Mouse (Mus musculus) heart, embryonic 14.5 days (tissue): ENCODE measurements around the gene Klf2. TPM values are rescaled to one million over a fixed set of nuclear protein-coding genes. Genes with fewer than 3 reads are reported as not detected.
A peak's percentile ranks its signal among the peaks of the same experiment; 100 is the strongest.

ENCODE experiments used
- ATAC-seq: fragments of 200-750 bp; cut with Nextera tagmentation; 2 replicates; pipeline ENCODE4 v1.8.0; 2017; ENCODE audit warnings: low read depth, moderate TSS enrichment; ENCODE audit not compliant: insufficient number of reproducible peaks, insufficient read depth, low FRiP score
- H3K27ac ChIP-seq, 2 experiments: fragments of 200-500 bp in 1 of 2; fragments of 300-500 bp in 1 of 2; sonication (generic) in 1 of 2; replicated peaks in 1 of 2; 2 replicates each; pipeline ENCODE4 v1.5.1; 2012 to 2014; ENCODE audit warnings: low read depth in 2 of 2, low read length in 2 of 2, control low read depth in 1 of 2, mild to moderate bottlenecking in 1 of 2, mixed read lengths in 1 of 2; ENCODE audit not compliant: control insufficient read depth in 1 of 2, insufficient read depth in 1 of 2
- H3K27me3 ChIP-seq: fragments of 300-500 bp; sonication (generic); 2 replicates; pipeline ENCODE4 v1.6.1; 2014; ENCODE audit warnings: mild to moderate bottlenecking, low read length, control low read depth; ENCODE audit not compliant: control insufficient read depth, insufficient read depth
- H3K36me3 ChIP-seq: fragments of 300-500 bp; sonication (generic); 2 replicates; pipeline ENCODE4 v1.6.1; 2014; ENCODE audit warnings: mild to moderate bottlenecking, control low read depth, low read length, mixed read lengths; ENCODE audit not compliant: control insufficient read depth, insufficient read depth
- H3K4me1 ChIP-seq, 2 experiments: fragments of 200-500 bp in 1 of 2; fragments of 300-500 bp in 1 of 2; sonication (generic) in 1 of 2; 2 replicates each; pipeline ENCODE4 v1.6.1; 2012 to 2014; ENCODE audit warnings: low read length in 2 of 2, control low read depth in 1 of 2, mixed read lengths in 1 of 2; ENCODE audit not compliant: control insufficient read depth in 2 of 2, insufficient read depth in 2 of 2
- H3K4me2 ChIP-seq: fragments of 300-500 bp; sonication (generic); 2 replicates; pipeline ENCODE4 v1.6.1; 2014; ENCODE audit warnings: mild to moderate bottlenecking, low read length
- H3K4me3 ChIP-seq, 2 experiments: fragments of 200-500 bp in 1 of 2; fragments of 300-500 bp in 1 of 2; sonication (generic) in 1 of 2; 2 replicates each; pipeline ENCODE4 v1.5.1; 2012 to 2014; ENCODE audit warnings: low read length in 2 of 2, mild to moderate bottlenecking in 2 of 2, control low read depth in 1 of 2, low read depth in 1 of 2, moderate library complexity in 1 of 2; ENCODE audit not compliant: control insufficient read depth in 1 of 2, insufficient read depth in 1 of 2
- H3K9ac ChIP-seq: fragments of 300-500 bp; sonication (generic); 2 replicates; pipeline ENCODE4 v1.6.1; 2014; ENCODE audit warnings: mild to moderate bottlenecking, low read length
- H3K9me3 ChIP-seq: fragments of 300-500 bp; sonication (generic); 2 replicates; pipeline ENCODE4 v1.6.1; 2016; ENCODE audit warnings: low read length, control low read depth; ENCODE audit not compliant: control insufficient read depth
- WGBS: fragments of 180-500 bp; shearing (Covaris S2); extraction: QIAGEN DNeasy Blood & Tissue Kit; methylation state at CpG from one replicate; pipeline ENCODE4 v1.1.7; 2014; 5-methylcytosine and 5-hydroxymethylcytosine counted together
- polyA plus RNA-seq: library from polyadenylated mRNA; unstranded; fragments of >200 nt; fragmentation: Nextera tagmentation; extraction: Ambion mirVana; gene quantifications from 2 replicates; pipeline ENCODE4 v1.2.1, GENCODE M21; 2014

Klf2 gene
- polyA plus RNA-seq, 1 experiment from 2014 or later: 24.1 TPM

DNA sequence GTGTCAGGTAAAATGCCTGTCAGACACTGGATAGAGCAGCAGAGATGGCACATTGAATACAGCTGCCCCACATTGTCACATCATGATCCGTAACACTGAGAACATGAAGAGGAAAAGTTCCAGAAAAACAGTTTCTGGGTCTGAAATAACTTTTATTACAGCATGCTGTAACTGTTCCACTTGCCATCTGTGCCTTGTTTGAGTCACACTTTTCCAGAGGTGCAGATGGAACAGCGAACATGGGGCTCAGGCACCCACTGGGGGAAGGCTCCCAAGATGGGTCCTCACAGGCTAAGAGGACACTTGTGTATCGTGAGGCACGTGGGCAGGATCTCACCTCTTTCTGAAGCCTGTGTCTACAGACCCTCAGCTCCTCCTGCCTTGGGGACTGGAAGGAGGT lies 43.9 kb downstream of the Klf2 start:
- peaks cover 93% of the 10 kb centered on the region for H3K36me3 ChIP-seq
- no peak overlapping the region for H3K4me2 ChIP-seq
- 94% methylated on average over 4 of the region's 4 CpGs for WGBS

GRCm38 (mm10) chr8:72363457-72363856 lies 44.6 kb downstream of the Klf2 start:
- H3K9me3 ChIP-seq: no peaks in the 10 kb centered on the region
- 78% methylated on average over 7 of the region's 7 CpGs for WGBS
- no peak for ATAC-seq
- H3K27ac ChIP-seq: no peak overlapping the region
- H3K9ac ChIP-seq: no peak overlapping the region
- no peaks in the 10 kb centered on the region for H3K27me3 ChIP-seq
- H3K4me2 ChIP-seq: no peak overlapping the region
- H3K4me1 ChIP-seq: peaks cover 0 to 7% of the 10 kb centered on the region in 2 experiments; a peak in 1 of 4 replicates
- no peak overlapping the region for H3K4me3 ChIP-seq
- peaks cover 93% of the 10 kb centered on the region for H3K36me3 ChIP-seq

More for the DNA sequence above, 43.9 kb downstream of the Klf2 start:
- H3K9me3 ChIP-seq: no peaks in the 10 kb centered on the region
- ATAC-seq: no peak
- H3K4me3 ChIP-seq: no peak overlapping the region
- no peak overlapping the region for H3K9ac ChIP-seq
- H3K27me3 ChIP-seq: no peaks in the 10 kb centered on the region
- peaks cover 0 to 7% of the 10 kb centered on the region in 2 experiments; a peak in 1 of 4 replicates for H3K4me1 ChIP-seq
- no peak overlapping the region for H3K27ac ChIP-seq

GRCm38 (mm10) chr8:72365016-72365415 lies 46.2 kb downstream of the Klf2 start:
- no peak for ATAC-seq
- 92% methylated on average over 2 of the region's 2 CpGs for WGBS
- H3K4me2 ChIP-seq: no peak overlapping the region
- peaks cover 0 to 7% of the 10 kb centered on the region in 2 experiments; a peak in 1 of 4 replicates for H3K4me1 ChIP-seq
- no peaks in the 10 kb centered on the region for H3K9me3 ChIP-seq
- no peak overlapping the region for H3K9ac ChIP-seq
- H3K27me3 ChIP-seq: no peaks in the 10 kb centered on the region
- no peak overlapping the region for H3K27ac ChIP-seq
- H3K36me3 ChIP-seq: peaks cover 93% of the 10 kb centered on the region
- H3K4me3 ChIP-seq: no peak overlapping the region

GRCm38 (mm10) chr8:72365826-72366225 lies 47.0 kb downstream of the Klf2 start:
- peak; percentile 64 for ATAC-seq
- Histone ChIP-seq H3K9ac (0 out of 2 replicates have a peak overlapping the region, but pooled peaks have one; percentile 12), H3K27me3 (no peaks in the 10 kb centered on the region), H3K36me3 (peaks cover 93% of the 10 kb centered on the region), H3K9me3 (no peaks in the 10 kb centered on the region), H3K4me3 (no peak overlapping the region), H3K4me1 (peaks cover 0 to 7% of the 10 kb centered on the region in 2 experiments; a peak in 1 of 4 replicates), H3K27ac (no peak overlapping the region), H3K4me2 (no peak overlapping the region)
- WGBS: 20% methylated on average over 3 of the region's 3 CpGs

GRCm38 (mm10) chr8:72366435-72366834 lies 47.6 kb downstream of the Klf2 start:
- 85% methylated on average over 2 of the region's 2 CpGs for WGBS
- H3K27me3 ChIP-seq: no peaks in the 10 kb centered on the region
- H3K4me1 ChIP-seq: peaks cover 0 to 7% of the 10 kb centered on the region in 2 experiments; a peak in 1 of 4 replicates
- H3K27ac ChIP-seq: no peak overlapping the region
- H3K9me3 ChIP-seq: no peaks in the 10 kb centered on the region
- H3K4me3 ChIP-seq: no peak overlapping the region
- ATAC-seq: no peak
- peaks cover 98% of the 10 kb centered on the region for H3K36me3 ChIP-seq
- no peak overlapping the region for H3K4me2 ChIP-seq
- no peak overlapping the region for H3K9ac ChIP-seq

Other genes with a start within 250 kb of the Klf2 start
- gene Olfr373, start 235.9 kb upstream of the Klf2 start, polyA plus RNA-seq: not detected in 2 replicates
- gene Olfr374, start 212.0 kb upstream of the Klf2 start, polyA plus RNA-seq: not detected in 2 replicates
- gene Tpm4, start 184.1 kb upstream of the Klf2 start, polyA plus RNA-seq: 305 and 318 TPM in 2 replicates
- gene Rab8a, start 157.8 kb upstream of the Klf2 start, polyA plus RNA-seq: 57.8 and 58.2 TPM in 2 replicates
- gene Hsh2d, start 129.4 kb upstream of the Klf2 start, polyA plus RNA-seq: not detected in 2 replicates
- not detected in 2 replicates for gene Cib3, start 106.2 kb upstream of the Klf2 start, polyA plus RNA-seq
- not detected in 2 replicates for gene Gm11034, start 105.4 kb upstream of the Klf2 start, polyA plus RNA-seq
- 39.6 and 42.3 TPM in 2 replicates for gene Fam32a, start 99.3 kb upstream of the Klf2 start, polyA plus RNA-seq
- 108 TPM in 2 replicates for gene Ap1m1, start 79.0 kb upstream of the Klf2 start, polyA plus RNA-seq
- 17.9 and 18.1 TPM in 2 replicates for gene Gm10282, start 13.8 kb upstream of the Klf2 start, polyA plus RNA-seq
- gene Eps15l1, start 102.4 kb downstream of the Klf2 start, polyA plus RNA-seq: 39.4 and 44.1 TPM in 2 replicates
- 1.6 TPM in 2 replicates for gene Calr3, start 124.8 kb downstream of the Klf2 start, polyA plus RNA-seq
- gene 1700030K09Rik, start 124.8 kb downstream of the Klf2 start, polyA plus RNA-seq: 8.1 and 9.4 TPM in 2 replicates
- 30.9 and 34.7 TPM in 2 replicates for gene Cherp, start 156.2 kb downstream of the Klf2 start, polyA plus RNA-seq
- gene Slc35e1, start 173.6 kb downstream of the Klf2 start, polyA plus RNA-seq: 14.4 and 14.8 TPM in 2 replicates
- 7.3 and 7.8 TPM in 2 replicates for gene Med26, start 229.2 kb downstream of the Klf2 start, polyA plus RNA-seq